Mouse (Mus musculus): Measurements from ENCODE around the gene Gm9789. TPM values are rescaled to one million over a fixed set of nuclear protein-coding genes. Genes with fewer than 3 reads are reported as not detected.
"Not testable (repeated sequence)": the region's sequence is repeated elsewhere in the genome, so short reads cannot be mapped to it uniquely, and the experiment has no call there.

Gm9789 gene
- not detected in 2 replicates for total RNA-seq (2014; rRNA removed; ENCODE audit: low replicate concordance)
- polyA plus RNA-seq (2015; fragmentation: Nextera tagmentation; extraction: Ambion mirVana) = not detected in 2 replicates

DNA sequence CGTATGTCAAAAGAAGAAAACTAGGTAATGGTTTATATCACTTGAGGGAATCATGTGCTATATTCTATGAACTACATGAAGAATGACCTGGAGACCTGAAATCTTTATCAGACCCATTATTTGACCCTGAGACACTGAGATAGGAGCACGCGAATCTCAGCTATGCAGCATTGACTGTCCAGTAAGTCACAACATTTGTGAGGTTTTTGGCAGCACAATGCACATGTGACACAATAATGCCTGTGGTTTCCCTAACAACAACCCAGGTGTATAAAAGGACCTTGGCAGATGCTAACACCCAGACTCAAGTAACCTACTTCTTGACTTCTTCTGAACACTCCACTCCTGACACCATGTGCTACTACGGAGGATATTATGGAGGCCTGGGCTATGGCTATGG, at the start of gene Gm9789:
Gene Gm9789 (plus strand): TSS at position 301 of the 400 bp plus-strand sequence.
- Histone ChIP-seq H3K9ac (replicated peaks; ENCODE audit: low read depth, low read length) (no peak within 1 kb of the TSS), H3K27ac (ENCODE audit: low read depth) (no peak within 1 kb of the TSS), H3K4me1 (ENCODE audit: control insufficient read depth, insufficient read depth) (no peaks in the 10 kb centered on the region), H3K4me3 (ENCODE audit: low read depth, low read length) (no peak within 1 kb of the TSS), H3K27me3 (ENCODE audit: control insufficient read depth, insufficient read depth, low read length) (no peaks in the 10 kb centered on the region), H3K36me3 (replicated peaks; ENCODE audit: control insufficient read depth, insufficient read depth, low read length) (no peaks in the 10 kb centered on the region), H3K9me3 (replicated peaks; ENCODE audit: control insufficient read depth, low read length) (0 out of 2 replicates have a peak, but pooled peaks cover 3% of the 10 kb centered on the region), H3K4me2 (ENCODE audit: low read depth, low read length) (no peak within 1 kb of the TSS)
- no peak for TF ChIP-seq CTCF (IDR thresholded peaks at IDR 0.05; ENCODE audit: low read depth)
- no peak for TF ChIP-seq EP300 (IDR thresholded peaks at IDR 0.05; ENCODE audit: low read depth)
- no peak for ATAC-seq (ENCODE audit: insufficient read depth, low read depth)
- WGBS = 79% methylated on average over 4 of the region's 4 CpGs
- no peak for DNase-seq (ENCODE audit: low spot score)

GRCm38 (mm10) chr16:89140551-89140950, 17.2 kb upstream of the Gm9789 start, which contains the start of gene Gm6358:
Gene Gm6358 (plus strand): TSS chr16:89140851.
- no peak within 1 kb of the TSS for H3K9ac ChIP-seq (replicated peaks; ENCODE audit: low read depth, low read length)
- H3K27me3 ChIP-seq (ENCODE audit: control insufficient read depth, insufficient read depth, low read length) = no peaks in the 10 kb centered on the region
- H3K27ac ChIP-seq (ENCODE audit: low read depth) = no peak within 1 kb of the TSS
- TF ChIP-seq EP300 (IDR thresholded peaks at IDR 0.05; ENCODE audit: low read depth) = no peak
- TF ChIP-seq CTCF (IDR thresholded peaks at IDR 0.05; ENCODE audit: low read depth) = no peak
- H3K9me3 ChIP-seq (replicated peaks; ENCODE audit: control insufficient read depth, low read length) = no peaks in the 10 kb centered on the region
- DNase-seq (ENCODE audit: low spot score) (no peak), ATAC-seq (ENCODE audit: insufficient read depth, low read depth) (no peak)
- 90% methylated on average over 1 of the region's 1 CpGs for WGBS
- no peak within 1 kb of the TSS for H3K4me3 ChIP-seq (ENCODE audit: low read depth, low read length)
- H3K36me3 ChIP-seq (replicated peaks; ENCODE audit: control insufficient read depth, insufficient read depth, low read length) = no peaks in the 10 kb centered on the region
- no peak within 1 kb of the TSS for H3K4me2 ChIP-seq (ENCODE audit: low read depth, low read length)
- no peaks in the 10 kb centered on the region for H3K4me1 ChIP-seq (ENCODE audit: control insufficient read depth, insufficient read depth)

- H3K4me3 ChIP-seq (ENCODE audit: low read depth, low read length) = no peak within 1 kb of the TSS
- H3K9ac ChIP-seq (replicated peaks; ENCODE audit: low read depth, low read length) = no peak within 1 kb of the TSS
- no peak for DNase-seq (ENCODE audit: low spot score)
- H3K4me2 ChIP-seq (ENCODE audit: low read depth, low read length) = no peak within 1 kb of the TSS
- H3K27me3 ChIP-seq (ENCODE audit: control insufficient read depth, insufficient read depth, low read length) = no peaks in the 10 kb centered on the region
- no peaks in the 10 kb centered on the region for H3K9me3 ChIP-seq (replicated peaks; ENCODE audit: control insufficient read depth, low read length)
- no peak for ATAC-seq (ENCODE audit: insufficient read depth, low read depth)
- WGBS = 83% methylated on average over 1 of the region's 1 CpGs
- no peaks in the 10 kb centered on the region for H3K4me1 ChIP-seq (ENCODE audit: control insufficient read depth, insufficient read depth)
- no peak within 1 kb of the TSS for H3K27ac ChIP-seq (ENCODE audit: low read depth)
- no peaks in the 10 kb centered on the region for H3K36me3 ChIP-seq (replicated peaks; ENCODE audit: control insufficient read depth, insufficient read depth, low read length)
- TF ChIP-seq EP300 (IDR thresholded peaks at IDR 0.05; ENCODE audit: low read depth) = no peak
- no peak for TF ChIP-seq CTCF (IDR thresholded peaks at IDR 0.05; ENCODE audit: low read depth)
These were observed 7.0 kb upstream of the Gm9789 start, which contains the start of gene Gm10061 for GRCm38 (mm10) chr16:89150786-89151185. Gene Gm10061 (plus strand): TSS chr16:89151086.

GRCm38 (mm10) chr16:89169190-89169589, 11.4 kb downstream of the Gm9789 start, which contains the start of gene Gm7735:
Gene Gm7735 (plus strand): TSS chr16:89169490.
- H3K27me3 ChIP-seq (ENCODE audit: control insufficient read depth, insufficient read depth, low read length); H3K9ac ChIP-seq (replicated peaks; ENCODE audit: low read depth, low read length); H3K4me1 ChIP-seq (ENCODE audit: control insufficient read depth, insufficient read depth); H3K36me3 ChIP-seq (replicated peaks; ENCODE audit: control insufficient read depth, insufficient read depth, low read length); DNase-seq (ENCODE audit: low spot score); ATAC-seq (ENCODE audit: insufficient read depth, low read depth); H3K9me3 ChIP-seq (replicated peaks; ENCODE audit: control insufficient read depth, low read length); H3K4me2 ChIP-seq (ENCODE audit: low read depth, low read length); H3K4me3 ChIP-seq (ENCODE audit: low read depth, low read length); H3K27ac ChIP-seq (ENCODE audit: low read depth): not testable (repeated sequence)

GRCm38 (mm10) chr16:89174435-89174834, 16.7 kb downstream of the Gm9789 start, which contains the start of gene 1110057P08Rik:
Gene 1110057P08Rik (plus strand): TSS chr16:89174735.
- H3K4me3 ChIP-seq (ENCODE audit: low read depth, low read length) = no peak within 1 kb of the TSS
- 72% methylated on average over 2 of the region's 2 CpGs for WGBS
- H3K9ac ChIP-seq (replicated peaks; ENCODE audit: low read depth, low read length) = no peak within 1 kb of the TSS
- no peaks in the 10 kb centered on the region for H3K36me3 ChIP-seq (replicated peaks; ENCODE audit: control insufficient read depth, insufficient read depth, low read length)
- TF ChIP-seq EP300 (IDR thresholded peaks at IDR 0.05; ENCODE audit: low read depth) (no peak), CTCF (IDR thresholded peaks at IDR 0.05; ENCODE audit: low read depth) (no peak)
- DNase-seq (ENCODE audit: low spot score) (no peak), ATAC-seq (ENCODE audit: insufficient read depth, low read depth) (no peak)
- H3K4me1 ChIP-seq (ENCODE audit: control insufficient read depth, insufficient read depth) = no peaks in the 10 kb centered on the region
- H3K27ac ChIP-seq (ENCODE audit: low read depth) = no peak within 1 kb of the TSS
- no peaks in the 10 kb centered on the region; the same call in 1 of the 2 replicates for H3K9me3 ChIP-seq (replicated peaks; ENCODE audit: control insufficient read depth, low read length)
- H3K27me3 ChIP-seq (ENCODE audit: control insufficient read depth, insufficient read depth, low read length) = no peaks in the 10 kb centered on the region
- no peak within 1 kb of the TSS for H3K4me2 ChIP-seq (ENCODE audit: low read depth, low read length)

DNA sequence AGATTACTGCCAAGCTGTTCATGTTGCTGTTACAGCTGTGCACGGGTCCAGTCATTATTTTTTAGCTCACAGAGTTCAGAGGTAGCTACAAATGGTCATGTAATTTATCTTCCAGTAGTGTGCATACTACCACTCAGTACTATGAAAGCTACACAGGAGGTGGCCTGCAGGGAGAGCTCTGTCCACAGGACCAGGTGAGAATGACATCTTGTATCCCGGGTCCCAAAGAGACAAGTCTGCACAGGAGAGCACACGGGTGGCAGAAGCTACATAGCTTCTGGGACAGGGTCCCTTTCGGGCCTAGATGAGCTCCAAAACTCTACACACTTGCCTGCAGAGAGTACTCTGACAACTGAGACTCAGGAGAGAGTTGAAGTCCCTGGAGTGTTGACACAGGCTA, 30.9 kb downstream of the Gm9789 start:
- ATAC-seq (ENCODE audit: insufficient read depth, low read depth) (no peak), DNase-seq (ENCODE audit: low spot score) (no peak)
- H3K36me3 ChIP-seq (replicated peaks; ENCODE audit: control insufficient read depth, insufficient read depth, low read length) = no peaks in the 10 kb centered on the region
- H3K27me3 ChIP-seq (ENCODE audit: control insufficient read depth, insufficient read depth, low read length) = no peaks in the 10 kb centered on the region
- H3K4me1 ChIP-seq (ENCODE audit: control insufficient read depth, insufficient read depth) = no peaks in the 10 kb centered on the region
- H3K9me3 ChIP-seq (replicated peaks; ENCODE audit: control insufficient read depth, low read length) = peaks cover 10% of the 10 kb centered on the region; the same call in 1 of the 2 replicates
- TF ChIP-seq EP300 (IDR thresholded peaks at IDR 0.05; ENCODE audit: low read depth) = no peak
- TF ChIP-seq CTCF (IDR thresholded peaks at IDR 0.05; ENCODE audit: low read depth) = no peak
- WGBS = 65% methylated on average over 4 of the region's 4 CpGs
- no peak overlapping the region for H3K27ac ChIP-seq (ENCODE audit: low read depth)
- H3K4me2 ChIP-seq (ENCODE audit: low read depth, low read length) = no peak overlapping the region
- H3K4me3 ChIP-seq (ENCODE audit: low read depth, low read length) = no peak overlapping the region
- no peak overlapping the region for H3K9ac ChIP-seq (replicated peaks; ENCODE audit: low read depth, low read length)

Data from heart, postnatal 0 days (tissue).